Mouse (Mus musculus): ENCODE results near the gene E030025P04Rik.

The E030025P04Rik gene

GRCm38 (mm10) chr11:109102646-109103045 is 41.5 kb downstream of the E030025P04Rik start:
- DNase-seq (ENCODE audit: low spot score), result no peak

- DNase-seq (ENCODE audit: low spot score), result no peak
Observed at GRCm38 (mm10) chr11:109100266-109100665, 43.9 kb downstream of the E030025P04Rik start.

GRCm38 (mm10) chr11:109091821-109092220 is 52.3 kb downstream of the E030025P04Rik start:
- no peak for DNase-seq (ENCODE audit: low spot score)

Measured in testis, postnatal 10 days (tissue).